Comparison of ENCODE assay signal across 19 mouse cellular contexts in genomic region chr17:79982955-79983529, GRCm38 (mm10).
DNase-seq lines count a peak whose midpoint lies in the region; ATAC-seq lines count a peak whose summit lies in the region.
"Had no signal": no experiment of that assay in that cellular context is flagged by ENCODE, and none has a peak within 500 bp of the region (broad histone marks: within the 10 kb centered on the region; RNA-seq: fewer than 3 reads in every experiment).

No protein-coding gene starts in this region.

- H3K4me3 ChIP-seq in hindbrain, embryonic 10.5 days, result no peak overlapping the region
- no peak overlapping the region for H3K4me3 ChIP-seq in hindbrain, embryonic 11.5 days (ENCODE audit: low read depth, low read length)
- no peak overlapping the region for H3K4me3 ChIP-seq in midbrain, embryonic 11.5 days (ENCODE audit: low read depth, low read length)
- H3K4me3 ChIP-seq in midbrain, embryonic 10.5 days, result no peak overlapping the region
- H3K4me3 ChIP-seq in embryonic facial prominence, embryonic 13.5 days, result no peak overlapping the region
- no peak overlapping the region for H3K4me3 ChIP-seq in neural tube, embryonic 12.5 days
- H3K4me3 ChIP-seq: embryonic facial prominence, embryonic 15.5 days; gastrocnemius, adult 2 months; hindbrain, embryonic 15.5 days; megakaryocyte, embryonic 14.5 days had no signal

- no peak overlapping the region for H3K4me2 ChIP-seq in hindbrain, embryonic 11.5 days (replicated peaks; ENCODE audit: low read depth, low read length)
- H3K4me2 ChIP-seq in midbrain, embryonic 11.5 days, result no peak overlapping the region
- H3K4me2 ChIP-seq in embryonic facial prominence, embryonic 13.5 days, result peak overlapping the region; percentile 28; the same call in 1 of the 2 replicates
- H3K4me2 ChIP-seq in neural tube, embryonic 12.5 days (replicated peaks), result 0 out of 2 replicates have a peak overlapping the region, but pooled peaks have one; percentile 22
- H3K4me2 ChIP-seq: embryonic facial prominence, embryonic 15.5 days; heart, embryonic 11.5 days; hindbrain, embryonic 15.5 days had no signal

- H3K27ac ChIP-seq in hindbrain, embryonic 10.5 days, result 0 out of 2 replicates have a peak overlapping the region, but pooled peaks have one; percentile 6
- no peak overlapping the region for H3K27ac ChIP-seq in hindbrain, embryonic 11.5 days (ENCODE audit: low read depth, low read length)
- H3K27ac ChIP-seq in midbrain, embryonic 11.5 days (ENCODE audit: low read depth, low read length), result no peak overlapping the region
- no peak overlapping the region; the same call in 1 of the 2 replicates for H3K27ac ChIP-seq in midbrain, embryonic 10.5 days (replicated peaks)
- no peak overlapping the region for H3K27ac ChIP-seq in embryonic facial prominence, embryonic 13.5 days
- H3K27ac ChIP-seq in neural tube, embryonic 12.5 days, result no peak overlapping the region
- H3K27ac ChIP-seq: hindbrain, embryonic 15.5 days had no signal

- no peak overlapping the region for H3K9ac ChIP-seq in hindbrain, embryonic 11.5 days (ENCODE audit: low read depth, low read length)
- no peak overlapping the region for H3K9ac ChIP-seq in midbrain, embryonic 11.5 days (ENCODE audit: low read length)
- no peak overlapping the region for H3K9ac ChIP-seq in embryonic facial prominence, embryonic 13.5 days
- H3K9ac ChIP-seq in neural tube, embryonic 12.5 days, result no peak overlapping the region
- H3K9ac ChIP-seq: embryonic facial prominence, embryonic 15.5 days; forebrain, postnatal 0 days; hindbrain, embryonic 15.5 days had no signal

- H3K4me1 ChIP-seq in hindbrain, embryonic 10.5 days (replicated peaks), result peaks cover 25% of the 10 kb centered on the region
- no peaks in the 10 kb centered on the region; the same call in 1 of the 2 replicates for H3K4me1 ChIP-seq in hindbrain, embryonic 11.5 days (replicated peaks; ENCODE audit: control insufficient read depth, insufficient read depth, low read length)
- H3K4me1 ChIP-seq in midbrain, embryonic 11.5 days (ENCODE audit: control insufficient read depth, insufficient read depth, low read length), result peaks cover 4% of the 10 kb centered on the region; the same call in 1 of the 2 replicates
- H3K4me1 ChIP-seq in midbrain, embryonic 10.5 days, result peaks cover 17% of the 10 kb centered on the region
- H3K4me1 ChIP-seq in embryonic facial prominence, embryonic 13.5 days, result peaks cover 20% of the 10 kb centered on the region
- H3K4me1 ChIP-seq in neural tube, embryonic 12.5 days, result peaks cover 11% of the 10 kb centered on the region; the same call in 1 of the 2 replicates
- H3K4me1 ChIP-seq: hindbrain, embryonic 15.5 days had no signal

- ATAC-seq in hindbrain, embryonic 11.5 days (ENCODE audit: low FRiP score), result no peak
- ATAC-seq in midbrain, embryonic 11.5 days (ENCODE audit: low FRiP score), result no peak
- ATAC-seq in embryonic facial prominence, embryonic 13.5 days (ENCODE audit: insufficient number of reproducible peaks, insufficient read depth, low FRiP score, low TSS enrichment, low read depth), result no peak
- no peak for ATAC-seq in neural tube, embryonic 12.5 days (ENCODE audit: low FRiP score, low read depth)
- ATAC-seq: CD4-positive, CD25-positive, alpha-beta regulatory T cell, adult 4 months; forebrain, postnatal 0 days had no signal

- H3K9me3 ChIP-seq in hindbrain, embryonic 10.5 days, result no peaks in the 10 kb centered on the region
- no peaks in the 10 kb centered on the region for H3K9me3 ChIP-seq in hindbrain, embryonic 11.5 days (ENCODE audit: control insufficient read depth, low read length)
- H3K9me3 ChIP-seq in midbrain, embryonic 11.5 days (ENCODE audit: control insufficient read depth, low read length), result no peaks in the 10 kb centered on the region
- no peaks in the 10 kb centered on the region for H3K9me3 ChIP-seq in midbrain, embryonic 10.5 days (replicated peaks)
- no peaks in the 10 kb centered on the region for H3K9me3 ChIP-seq in embryonic facial prominence, embryonic 13.5 days
- no peaks in the 10 kb centered on the region for H3K9me3 ChIP-seq in neural tube, embryonic 12.5 days
- H3K9me3 ChIP-seq: embryonic facial prominence, embryonic 15.5 days; hindbrain, embryonic 15.5 days had no signal

- H3K36me3 ChIP-seq in hindbrain, embryonic 10.5 days, result no peaks in the 10 kb centered on the region
- H3K36me3 ChIP-seq in hindbrain, embryonic 11.5 days (ENCODE audit: control insufficient read depth, insufficient read depth, low read length), result no peaks in the 10 kb centered on the region
- no peaks in the 10 kb centered on the region for H3K36me3 ChIP-seq in midbrain, embryonic 11.5 days (ENCODE audit: control insufficient read depth, insufficient read depth, low read length)
- H3K36me3 ChIP-seq in midbrain, embryonic 10.5 days, result no peaks in the 10 kb centered on the region
- no peaks in the 10 kb centered on the region for H3K36me3 ChIP-seq in embryonic facial prominence, embryonic 13.5 days
- H3K36me3 ChIP-seq in neural tube, embryonic 12.5 days, result no peaks in the 10 kb centered on the region
- H3K36me3 ChIP-seq: embryonic facial prominence, embryonic 15.5 days; G1E; hindbrain, embryonic 15.5 days had no signal

- 60% methylated on average over 8 of the region's 8 CpGs for WGBS in hindbrain, embryonic 10.5 days
- 64% methylated on average over 8 of the region's 8 CpGs for WGBS in hindbrain, embryonic 11.5 days
- 65% methylated on average over 8 of the region's 8 CpGs for WGBS in midbrain, embryonic 11.5 days
- 71% methylated on average over 8 of the region's 8 CpGs for WGBS in midbrain, embryonic 10.5 days
- 24% methylated on average over 8 of the region's 8 CpGs for whole genome bisulfite sequencing in embryonic facial prominence, embryonic 13.5 days
- WGBS in neural tube, embryonic 12.5 days, result 39% methylated on average over 8 of the region's 8 CpGs

- H3K27me3 ChIP-seq in hindbrain, embryonic 10.5 days (ENCODE audit: insufficient read depth, poor library complexity, severe bottlenecking), result 0 out of 2 replicates have a peak, but pooled peaks cover 4% of the 10 kb centered on the region
- H3K27me3 ChIP-seq in hindbrain, embryonic 11.5 days (ENCODE audit: control insufficient read depth, insufficient read depth, low read length), result no peaks in the 10 kb centered on the region
- no peaks in the 10 kb centered on the region for H3K27me3 ChIP-seq in midbrain, embryonic 11.5 days (ENCODE audit: control insufficient read depth, insufficient read depth, low read length)
- H3K27me3 ChIP-seq in midbrain, embryonic 10.5 days (ENCODE audit: low read depth, poor library complexity, severe bottlenecking), result no peaks in the 10 kb centered on the region; the same call in 1 of the 2 replicates
- H3K27me3 ChIP-seq in embryonic facial prominence, embryonic 13.5 days, result no peaks in the 10 kb centered on the region
- no peaks in the 10 kb centered on the region for H3K27me3 ChIP-seq in neural tube, embryonic 12.5 days (replicated peaks)
- H3K27me3 ChIP-seq: hindbrain, embryonic 15.5 days had no signal

- DNase-seq in hindbrain, embryonic 10.5 days (ENCODE audit: low spot score), result no peak
- no peak for DNase-seq in hindbrain, embryonic 11.5 days (ENCODE audit: low spot score)
- peak; percentile 79 for DNase-seq in midbrain, embryonic 11.5 days (ENCODE audit: low spot score, missing footprints)
- DNase-seq in midbrain, embryonic 10.5 days (ENCODE audit: low spot score), result no peak
- DNase-seq in gastrocnemius, postnatal 4 days (ENCODE audit: low spot score in 2 of 2), result no peak
- no peak for DNase-seq in retina, postnatal 1 day
- DNase-seq: adrenal gland, postnatal 36 days; cerebellum, adult 8-10 months; forebrain, postnatal 0 days; gastrocnemius, adult 2 months; lung, adult 2 months had no signal

Comparison
In these comparisons a context has a peak if more than half of its experiments do, and no peak if none do; other contexts are left out.
1. H3K4me2 ChIP-seq: peak in embryonic facial prominence, embryonic 13.5 days (single experiment) and neural tube, embryonic 12.5 days (single experiment); none in hindbrain, embryonic 11.5 days (single experiment) and midbrain, embryonic 11.5 days (single experiment).